Mouse (Mus musculus) skeletal muscle tissue, adult 2 months (tissue): ENCODE results near the gene Barhl2.

Experiments used
- DNase-seq: peaks from one replicate; pipeline ENCODE4 v3.0.0-alpha.2; 2012; ENCODE audit warnings: low read depth, low spot score

Barhl2 gene

GRCm38 (mm10) chr5:106455106-106455920 is 2.7 kb downstream of the Barhl2 start:
- no peak for DNase-seq

DNA sequence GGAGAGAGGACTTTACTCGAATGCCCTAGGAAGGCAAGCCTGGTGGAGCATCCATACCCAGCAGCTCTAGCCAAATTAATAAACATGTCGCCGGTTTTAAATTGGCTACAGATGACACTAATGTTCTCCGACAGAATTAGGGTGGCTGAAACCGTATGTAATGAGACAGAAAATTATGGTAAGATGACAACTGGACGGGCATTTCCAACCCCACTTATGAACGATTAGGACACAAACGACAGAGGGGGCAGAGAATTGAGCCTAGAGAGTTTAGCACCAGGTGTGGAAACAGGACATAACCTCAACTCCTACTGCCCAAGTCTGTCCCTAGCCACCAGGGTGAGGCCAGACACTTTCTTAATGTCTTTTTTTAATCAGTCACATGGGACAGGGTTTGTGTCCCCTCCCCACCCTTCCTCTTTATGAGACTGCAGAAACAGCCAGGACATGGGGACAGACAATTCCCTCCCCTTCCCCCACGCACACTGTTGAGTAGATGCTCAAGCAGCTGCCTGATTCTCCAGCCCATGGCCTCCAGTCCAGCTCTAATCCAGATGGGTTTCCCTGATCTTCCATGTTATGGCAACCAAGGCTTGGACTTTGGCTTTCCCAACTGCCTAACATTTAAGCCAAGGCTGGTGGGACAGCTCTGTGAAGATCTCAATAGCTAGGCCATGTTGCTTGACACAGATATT is 3.4 kb downstream of the Barhl2 start:
- no peak for DNase-seq

- no peak for DNase-seq
Observed at GRCm38 (mm10) chr5:106453886-106454321, 4.1 kb downstream of the Barhl2 start.

- no peak for DNase-seq
Observed at GRCm38 (mm10) chr5:106453181-106453885, 4.6 kb downstream of the Barhl2 start.

GRCm38 (mm10) chr5:106452686-106453085 is 5.3 kb downstream of the Barhl2 start:
- DNase-seq, result no peak

DNA sequence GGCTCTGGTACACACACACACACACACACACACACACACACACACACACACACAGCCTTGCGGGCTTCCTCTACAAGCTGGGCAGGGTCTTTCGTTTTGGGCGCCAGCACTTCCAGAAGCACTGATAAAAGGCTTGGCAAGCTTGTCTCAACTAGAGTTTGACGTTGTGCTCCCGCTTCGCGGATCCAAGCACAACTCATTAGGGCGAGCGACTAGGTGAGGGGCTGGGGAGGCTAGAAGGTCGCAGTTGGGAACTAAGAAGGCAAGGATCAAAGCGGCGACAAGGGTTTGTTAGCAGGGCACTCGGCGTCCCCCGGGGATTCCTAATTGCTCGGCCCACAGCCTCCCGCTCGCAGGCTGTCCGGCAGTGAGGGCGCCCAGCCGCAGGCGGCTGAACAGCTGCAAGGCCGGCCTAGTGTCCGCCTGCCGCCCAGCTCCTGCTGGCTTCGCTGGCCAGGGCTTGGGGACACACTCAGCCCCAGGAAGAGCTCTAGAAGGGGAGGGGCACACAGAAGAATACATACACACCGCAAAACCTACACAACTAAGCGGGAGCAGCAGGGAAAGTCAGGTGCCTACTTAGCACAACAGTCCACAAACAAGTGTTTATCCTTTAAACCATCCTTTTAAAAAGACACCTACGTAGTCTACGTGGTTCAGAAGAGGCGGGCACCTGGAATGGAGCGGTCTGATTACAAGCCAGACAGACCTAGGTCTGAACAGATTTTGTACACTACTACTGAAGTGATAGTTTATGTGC is 6.1 kb downstream of the Barhl2 start:
- DNase-seq, result no peak

DNA sequence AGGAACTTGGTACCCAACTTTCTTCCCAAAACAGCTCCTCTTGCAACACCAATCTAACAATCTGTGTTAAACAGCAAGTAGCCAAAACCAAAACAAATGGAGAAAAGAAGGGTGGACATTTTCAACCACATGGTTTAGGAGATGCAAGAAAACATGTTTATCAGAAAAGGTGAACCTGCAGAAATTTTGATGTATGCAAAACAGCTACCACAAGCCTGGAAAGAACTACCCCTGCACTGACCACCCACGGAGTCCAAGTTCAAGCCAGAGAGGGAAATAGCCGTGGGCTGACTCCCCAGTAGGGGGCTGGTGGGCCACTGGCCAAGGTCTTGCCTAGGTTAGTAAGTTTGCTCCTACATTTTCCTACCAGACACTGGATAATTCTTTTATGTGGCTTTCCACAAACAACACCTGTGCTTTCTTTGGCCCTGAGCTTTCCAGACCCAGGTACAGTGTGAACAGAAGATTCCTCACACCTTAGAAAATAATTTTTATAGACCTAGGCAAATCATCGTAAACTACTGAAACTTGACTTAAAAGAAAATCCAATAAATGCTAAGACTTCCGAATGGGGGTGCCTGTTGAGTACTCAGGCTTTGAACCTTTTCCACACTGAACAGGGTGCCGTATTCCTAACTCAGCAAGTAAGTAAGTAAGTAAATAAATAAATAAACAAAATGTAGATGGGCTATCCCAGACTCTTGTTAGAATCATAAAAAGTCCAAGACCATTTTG is 7.4 kb downstream of the Barhl2 start:
- DNase-seq, result no peak

DNA sequence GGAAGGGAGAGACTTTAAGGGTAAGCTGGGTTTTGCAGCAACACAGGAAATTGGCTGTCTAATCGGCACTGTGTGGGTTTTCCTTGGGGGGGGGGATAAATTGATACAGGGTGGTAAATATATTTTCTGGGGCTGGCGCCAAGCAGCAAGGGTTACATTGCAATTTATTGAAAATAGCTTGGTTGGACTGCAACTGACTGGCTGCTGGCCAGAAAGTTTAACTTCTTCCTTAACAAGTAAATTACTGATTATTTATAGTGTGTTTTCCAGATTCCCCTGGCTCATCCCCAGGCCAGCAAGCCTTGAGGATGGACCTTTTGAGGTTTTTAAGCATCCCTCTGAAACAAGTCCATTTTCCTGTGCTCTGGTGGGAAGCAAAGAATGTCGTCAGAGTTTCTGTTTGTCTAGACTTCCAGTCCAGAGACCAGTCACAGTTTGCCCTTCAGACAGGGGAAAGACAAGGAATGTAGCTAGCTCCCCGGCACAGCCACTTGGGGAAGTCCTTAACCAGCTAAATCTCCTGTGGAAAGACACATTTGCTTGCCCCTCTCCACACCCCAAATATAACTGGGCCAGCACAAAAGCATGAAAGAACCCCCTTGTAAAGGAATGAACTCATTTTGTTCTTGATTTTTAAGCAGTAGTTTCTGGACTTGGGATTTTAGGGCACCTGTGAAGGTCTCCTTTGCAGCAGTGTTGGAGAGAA is 8.1 kb downstream of the Barhl2 start:
- DNase-seq, result no peak

DNA sequence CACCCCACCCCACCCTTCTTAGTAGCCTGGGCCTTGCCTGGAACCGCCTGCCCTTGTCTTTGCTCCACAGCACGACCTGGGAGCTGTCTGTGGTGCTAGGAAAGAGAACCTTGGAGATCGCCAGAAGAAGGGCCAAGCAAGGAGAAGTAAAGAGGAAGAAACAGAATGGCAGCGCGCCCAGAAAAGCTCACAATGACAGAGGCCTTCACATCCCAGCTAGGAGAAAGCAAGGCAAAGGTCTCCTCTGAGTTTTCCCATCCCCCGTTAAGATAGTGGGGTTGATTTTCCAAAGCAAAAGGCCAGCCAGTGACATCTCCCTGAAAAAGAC is 9.2 kb downstream of the Barhl2 start:
- no peak for DNase-seq

DNA sequence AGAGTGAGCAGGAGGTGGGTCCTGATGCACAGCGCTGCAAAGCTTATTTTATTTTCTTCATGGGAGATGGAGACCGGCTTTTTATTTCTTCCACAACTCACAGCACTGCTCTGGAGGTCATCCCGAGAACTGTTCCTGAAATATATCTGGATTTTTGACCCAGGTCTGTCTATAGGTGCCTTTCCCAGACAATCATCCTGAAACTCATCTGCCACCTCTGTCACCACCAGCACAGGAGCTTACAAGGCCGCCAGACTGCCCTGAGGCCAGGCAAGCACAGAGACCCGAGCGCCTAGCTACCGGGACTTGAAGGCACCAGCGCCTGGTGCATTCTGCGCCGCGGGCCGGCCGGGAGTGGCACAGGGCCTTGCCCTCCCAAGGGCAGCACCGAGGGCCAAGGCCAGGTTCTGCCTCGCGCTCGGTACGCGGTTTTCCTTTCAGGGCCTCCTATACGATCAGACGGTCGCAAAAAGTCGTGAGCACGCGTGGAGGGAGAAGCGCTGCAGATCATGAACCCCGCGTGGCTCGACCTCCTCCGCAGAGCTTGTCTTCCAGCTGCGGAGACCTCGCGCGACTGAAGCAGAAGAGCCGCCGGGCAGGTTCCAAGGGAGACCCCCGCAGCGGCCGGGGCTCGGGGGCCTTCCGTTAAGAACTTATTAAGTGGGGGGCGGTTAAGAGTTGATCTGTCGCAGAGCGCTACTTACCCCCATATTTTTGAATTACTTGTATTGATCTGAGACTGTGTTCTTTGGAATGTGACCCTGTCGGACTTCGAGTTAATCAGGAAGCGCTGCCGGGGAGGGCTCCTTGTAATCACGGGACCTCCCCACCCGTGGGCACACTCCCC is 9.8 kb downstream of the Barhl2 start:
- no peak for DNase-seq

DNA sequence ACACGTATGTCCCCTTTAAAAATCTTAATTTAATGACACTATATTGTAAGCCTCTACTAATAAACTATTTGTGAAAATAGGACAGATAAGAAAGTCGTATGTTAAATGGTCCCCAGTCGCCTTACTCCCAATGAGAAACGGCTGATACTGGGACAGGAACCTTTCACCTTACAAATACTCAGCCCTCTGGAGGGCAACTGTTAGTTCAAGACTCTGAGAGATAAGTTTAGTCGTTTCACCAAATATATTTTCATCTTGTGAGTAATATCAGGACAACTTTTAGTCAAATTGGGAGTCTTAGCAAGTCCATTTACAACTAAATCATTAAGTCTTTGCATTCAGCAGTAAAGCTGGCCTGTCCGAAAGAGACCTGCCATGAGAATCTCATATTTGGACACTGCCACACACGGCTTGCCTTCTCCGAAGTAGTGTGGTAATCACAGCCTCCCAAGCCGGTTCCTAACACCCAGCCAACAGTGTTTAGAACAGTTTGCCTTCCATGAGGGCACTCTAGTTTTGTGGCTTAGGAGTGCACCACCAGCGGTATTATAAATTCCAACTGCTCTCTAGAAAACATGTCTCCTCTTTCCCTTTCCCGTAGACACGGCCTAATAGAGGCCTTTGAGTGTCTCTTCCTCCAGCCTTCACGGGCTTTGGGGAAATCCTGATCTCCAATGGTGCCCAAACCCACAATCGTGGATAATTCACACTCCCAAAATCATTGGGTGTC is 10.7 kb downstream of the Barhl2 start:
- DNase-seq, result no peak

- DNase-seq, result no peak
Observed at GRCm38 (mm10) chr5:106446593-106446992, 11.4 kb downstream of the Barhl2 start.

- DNase-seq, result no peak
Observed at GRCm38 (mm10) chr5:106445681-106446080, 12.3 kb downstream of the Barhl2 start.

DNA sequence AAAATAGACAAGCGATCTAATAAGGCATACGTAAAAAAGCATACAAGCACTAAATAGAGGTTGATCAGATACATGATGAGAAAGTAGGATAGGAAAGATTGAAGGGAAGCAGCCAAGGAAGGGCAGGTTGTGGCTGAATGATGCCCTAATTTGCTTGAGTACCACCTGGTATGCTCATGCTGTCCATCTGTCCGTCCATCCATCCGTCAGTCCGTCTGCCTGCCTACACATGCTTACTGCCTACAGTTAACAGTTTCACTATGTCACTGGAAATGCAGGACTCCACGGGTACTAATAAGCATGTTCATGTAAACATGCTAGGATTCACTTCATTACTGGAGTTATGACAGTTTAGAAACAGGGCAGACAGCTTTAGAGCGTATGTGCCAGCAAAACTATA is 19.1 kb downstream of the Barhl2 start:
- DNase-seq, result no peak

- no peak for DNase-seq
Observed at GRCm38 (mm10) chr5:106426069-106426468, 31.9 kb downstream of the Barhl2 start.

GRCm38 (mm10) chr5:106420871-106421270 is 37.1 kb downstream of the Barhl2 start:
- no peak for DNase-seq

- DNase-seq, result no peak
Observed at GRCm38 (mm10) chr5:106420370-106420769, 37.6 kb downstream of the Barhl2 start.

DNA sequence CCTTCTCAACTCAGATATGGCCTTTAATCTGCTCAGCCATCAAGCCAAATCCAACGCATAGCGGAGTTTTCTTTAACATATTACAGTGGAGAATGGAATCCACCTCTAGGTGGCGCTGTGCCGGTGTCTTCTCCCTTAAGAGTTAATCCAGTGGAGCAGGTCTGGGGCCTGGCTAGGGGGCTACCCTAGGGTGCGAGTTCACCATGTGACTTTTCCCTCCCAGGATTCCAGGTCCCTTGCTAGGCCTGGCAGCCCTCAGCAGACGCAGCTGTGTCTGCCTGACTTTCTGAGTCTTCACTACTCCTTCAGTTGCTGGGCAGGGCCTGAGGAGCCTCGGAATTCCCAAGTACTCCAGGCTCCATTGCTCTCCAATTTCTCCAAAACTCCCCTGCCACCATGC is 40.8 kb downstream of the Barhl2 start:
- no peak for DNase-seq

- no peak for DNase-seq
Observed at GRCm38 (mm10) chr5:106416550-106416949, 41.4 kb downstream of the Barhl2 start.
